Mouse (Mus musculus): ENCODE data around the gene Ubl7.

DNA sequence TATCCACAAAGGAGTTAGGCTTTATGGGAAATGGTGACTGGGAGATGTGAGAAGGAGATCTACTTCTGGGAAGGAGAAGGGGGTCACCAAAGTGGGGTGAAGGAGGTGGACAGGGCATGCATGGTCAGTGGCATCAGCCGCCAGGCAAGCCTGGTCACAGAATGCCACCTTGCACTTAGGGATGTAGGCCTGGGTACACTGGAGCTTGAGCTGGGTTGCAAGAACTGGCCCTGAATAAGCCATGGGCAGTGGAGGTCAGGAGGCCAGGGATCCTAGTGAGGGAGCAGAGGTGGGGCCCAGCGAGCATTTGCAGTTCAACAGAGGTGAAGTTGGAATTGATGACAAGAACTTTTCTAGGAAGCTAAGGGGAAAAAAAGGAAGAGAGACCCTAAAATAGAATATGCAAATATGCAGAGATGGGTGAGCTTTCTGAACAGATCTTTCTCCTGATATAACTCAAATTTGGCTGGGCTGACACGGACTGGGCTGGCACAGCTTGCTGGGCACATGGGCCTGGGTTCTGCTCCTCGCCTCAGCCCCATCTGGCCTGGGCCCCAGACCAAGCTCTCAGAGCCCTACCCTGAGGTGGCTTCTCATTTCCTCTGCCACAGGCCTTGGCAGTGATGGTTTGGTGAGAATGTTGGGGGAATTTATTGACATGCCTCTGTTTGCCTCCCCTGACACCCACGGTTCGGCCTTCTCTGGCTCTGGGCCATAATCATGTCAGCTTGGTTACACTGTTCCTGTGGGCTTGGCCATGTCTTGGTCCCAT, 22.2 kb downstream of the Ubl7 start:
- TF ChIP-seq CTCF (IDR thresholded peaks at IDR 0.05; ENCODE audit: low read depth, low read length) = no peak
- no peak for TF ChIP-seq GATA1 (IDR thresholded peaks at IDR 0.05; ENCODE audit: borderline replicate concordance, low read length)
